Mouse (Mus musculus): Measurements from ENCODE around the gene 4933428G20Rik. TPM values are rescaled to one million over a fixed set of nuclear protein-coding genes. Genes with fewer than 3 reads are reported as not detected.

4933428G20Rik gene
- total RNA-seq, 2 experiments from 2014 or later, result not detected

- no peak for ATAC-seq (replicated peaks; ENCODE audit: low FRiP score, poor library complexity, severe bottlenecking)
These were observed 34.5 kb upstream of the 4933428G20Rik start for GRCm38 (mm10) chr11:97534442-97535307.

GRCm38 (mm10) chr11:97533653-97534052, 33.5 kb upstream of the 4933428G20Rik start:
- ATAC-seq (replicated peaks; ENCODE audit: low FRiP score, poor library complexity, severe bottlenecking), result no peak

GRCm38 (mm10) chr11:97532950-97533582, 32.9 kb upstream of the 4933428G20Rik start:
- no peak for ATAC-seq (replicated peaks; ENCODE audit: low FRiP score, poor library complexity, severe bottlenecking)

GRCm38 (mm10) chr11:97532354-97532753, 32.2 kb upstream of the 4933428G20Rik start:
- ATAC-seq (replicated peaks; ENCODE audit: low FRiP score, poor library complexity, severe bottlenecking), result no peak

GRCm38 (mm10) chr11:97531381-97532260, 31.5 kb upstream of the 4933428G20Rik start:
- peak; percentile 87 for ATAC-seq (replicated peaks; ENCODE audit: low FRiP score, poor library complexity, severe bottlenecking)

GRCm38 (mm10) chr11:97530961-97531360, 30.8 kb upstream of the 4933428G20Rik start:
- ATAC-seq (replicated peaks; ENCODE audit: low FRiP score, poor library complexity, severe bottlenecking), result no peak

GRCm38 (mm10) chr11:97530069-97530468, 29.9 kb upstream of the 4933428G20Rik start:
- ATAC-seq (replicated peaks; ENCODE audit: low FRiP score, poor library complexity, severe bottlenecking), result no peak

- ATAC-seq (replicated peaks; ENCODE audit: low FRiP score, poor library complexity, severe bottlenecking), result no peak
These were observed 28.2 kb upstream of the 4933428G20Rik start for GRCm38 (mm10) chr11:97528282-97528808.

GRCm38 (mm10) chr11:97525313-97525712, 25.2 kb upstream of the 4933428G20Rik start:
- ATAC-seq (replicated peaks; ENCODE audit: low FRiP score, poor library complexity, severe bottlenecking), result no peak

GRCm38 (mm10) chr11:97524306-97524705, 24.2 kb upstream of the 4933428G20Rik start:
- ATAC-seq (replicated peaks; ENCODE audit: low FRiP score, poor library complexity, severe bottlenecking), result no peak

GRCm38 (mm10) chr11:97523827-97524261, 23.7 kb upstream of the 4933428G20Rik start:
- no peak for ATAC-seq (replicated peaks; ENCODE audit: low FRiP score, poor library complexity, severe bottlenecking)

GRCm38 (mm10) chr11:97523107-97523506, 23.0 kb upstream of the 4933428G20Rik start:
- ATAC-seq (replicated peaks; ENCODE audit: low FRiP score, poor library complexity, severe bottlenecking), result no peak

- ATAC-seq (replicated peaks; ENCODE audit: low FRiP score, poor library complexity, severe bottlenecking), result no peak
These were observed 21.8 kb upstream of the 4933428G20Rik start for GRCm38 (mm10) chr11:97521741-97522474.

- ATAC-seq (replicated peaks; ENCODE audit: low FRiP score, poor library complexity, severe bottlenecking), result no peak
These were observed 20.4 kb upstream of the 4933428G20Rik start for GRCm38 (mm10) chr11:97520541-97520940.

GRCm38 (mm10) chr11:97513066-97513465, 12.9 kb upstream of the 4933428G20Rik start:
- ATAC-seq (replicated peaks; ENCODE audit: low FRiP score, poor library complexity, severe bottlenecking), result no peak

GRCm38 (mm10) chr11:97512511-97512910, 12.4 kb upstream of the 4933428G20Rik start:
- ATAC-seq (replicated peaks; ENCODE audit: low FRiP score, poor library complexity, severe bottlenecking), result no peak

- 0 out of 2 replicates have a peak, but pooled peaks have one; percentile 27 for ATAC-seq (replicated peaks; ENCODE audit: low FRiP score, poor library complexity, severe bottlenecking)
These were observed 11.7 kb upstream of the 4933428G20Rik start for GRCm38 (mm10) chr11:97511661-97512369.

GRCm38 (mm10) chr11:97510966-97511660, 11.0 kb upstream of the 4933428G20Rik start:
- ATAC-seq (replicated peaks; ENCODE audit: low FRiP score, poor library complexity, severe bottlenecking), result peak; percentile 63; the same call in 1 of the 2 replicates
